ENCODE assay signal across 8 mouse cellular contexts in the genomic region with DNA sequence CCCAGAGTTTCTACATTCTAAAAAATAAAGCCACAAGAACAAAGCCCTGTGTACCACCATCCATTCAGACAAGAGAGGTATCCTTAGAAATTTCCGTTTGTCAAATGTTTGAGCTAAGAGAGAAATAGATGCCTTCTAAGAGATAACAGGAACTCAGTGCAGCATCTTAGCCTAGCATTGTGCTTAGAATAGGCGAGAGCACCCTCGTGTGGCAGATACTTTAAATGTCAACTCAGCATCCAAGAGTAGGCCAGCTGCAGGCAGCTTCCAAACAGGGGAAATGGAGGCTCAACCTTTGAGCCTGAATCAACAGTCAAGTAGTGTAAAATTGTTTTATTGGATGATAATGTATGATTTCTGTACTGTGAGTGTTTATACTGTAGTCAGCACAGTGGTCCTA. TPM values are rescaled to one million over a fixed set of nuclear protein-coding genes. Genes with fewer than 3 reads are reported as not detected.
A peak's percentile ranks its signal among the peaks of the same experiment; 100 is the strongest.
DNase-seq lines count a peak whose midpoint lies in the region; ATAC-seq and TF ChIP-seq lines count a peak whose summit lies in the region.

No protein-coding gene starts in this region.

- H3K36me3 ChIP-seq in hindbrain, postnatal 0 days (ENCODE audit: insufficient read depth, low read length): no peaks in the 10 kb centered on the region
- no peaks in the 10 kb centered on the region for H3K36me3 ChIP-seq in midbrain, embryonic 13.5 days

- peak; percentile 86 for TF ChIP-seq CTCF in hindbrain, postnatal 0 days (IDR thresholded peaks at IDR 0.05; ENCODE audit: low read depth)

- H3K9me3 ChIP-seq in hindbrain, postnatal 0 days (ENCODE audit: low read length): no peaks in the 10 kb centered on the region
- no peaks in the 10 kb centered on the region for H3K9me3 ChIP-seq in midbrain, embryonic 13.5 days

- intact Hi-C loops in left cerebral cortex, postnatal 10 days (cut with DNase I): loop anchor here (2.0 to 5.0 kb wide), 2 partner anchors 248 to 532 kb away; partner anchors contain the start of gene Thbd

- ATAC-seq in hindbrain, postnatal 0 days: peak; percentile 87
- peak; percentile 68 for ATAC-seq in midbrain, embryonic 13.5 days

- no peak overlapping the region for H3K4me2 ChIP-seq in hindbrain, postnatal 0 days (ENCODE audit: low read depth, low read length)
- no peak overlapping the region for H3K4me2 ChIP-seq in midbrain, embryonic 13.5 days (replicated peaks)

- H3K9ac ChIP-seq in hindbrain, postnatal 0 days (replicated peaks; ENCODE audit: low read length): no peak overlapping the region
- no peak overlapping the region for H3K9ac ChIP-seq in midbrain, embryonic 13.5 days (replicated peaks)

- no peaks in the 10 kb centered on the region for H3K4me1 ChIP-seq in hindbrain, postnatal 0 days (ENCODE audit: insufficient read depth, low read length)
- peaks cover 14% of the 10 kb centered on the region for H3K4me1 ChIP-seq in midbrain, embryonic 13.5 days (replicated peaks)

- DNase-seq in ovary, postnatal 14 days (ENCODE audit: low spot score): peak; percentile 54
- DNase-seq in ovary, postnatal 10 days (ENCODE audit: low spot score): no peak
- DNase-seq in cerebellum, adult 9-10 months: peak; percentile 30
- peak; percentile 52 to 73 for DNase-seq in frontal cortex, postnatal 14 days (ENCODE audit: low spot score in 2 of 2)
- peak; percentile 87 for DNase-seq in hindbrain, postnatal 0 days (ENCODE audit: low spot score)
- DNase-seq in left cerebral cortex, postnatal 10 days (ENCODE audit: extremely low spot score in 1 of 2, low spot score in 2 of 2): peak; percentile 72 to 73
- peak; percentile 20 to 50 for DNase-seq in spleen, postnatal 14 days (ENCODE audit: low spot score in 2 of 2)

- H3K4me3 ChIP-seq in hindbrain, postnatal 0 days (ENCODE audit: low read length): no peak overlapping the region
- H3K4me3 ChIP-seq in midbrain, embryonic 13.5 days (replicated peaks): no peak overlapping the region

- 3% methylated on average over 3 of the region's 3 CpGs for WGBS in hindbrain, postnatal 0 days
- 2% methylated on average over 3 of the region's 3 CpGs for WGBS in midbrain, embryonic 13.5 days

- no peak overlapping the region for H3K27ac ChIP-seq in hindbrain, postnatal 0 days
- no peak overlapping the region for H3K27ac ChIP-seq in midbrain, embryonic 13.5 days

- no peaks in the 10 kb centered on the region for H3K27me3 ChIP-seq in hindbrain, postnatal 0 days (ENCODE audit: insufficient read depth, low read length)
- 0 out of 2 replicates have a peak, but pooled peaks cover 4% of the 10 kb centered on the region for H3K27me3 ChIP-seq in midbrain, embryonic 13.5 days

RNA-seq across cellular contexts. Expression of gene Nxt1, which starts 17.4 kb away (rescaled TPM):
- 22.9 and 35.3 TPM in 2 replicates for total RNA-seq in hindbrain, postnatal 0 days (2014; rRNA removed)
- polyA plus RNA-seq in hindbrain, postnatal 0 days (2015; fragmentation: Nextera tagmentation; extraction: Ambion mirVana): 34.0 and 37.8 TPM in 2 replicates
- 10 to 100 TPM in 1 of 2 experiments, 1 to 10 TPM in 1; 9.0 to 10.9 TPM for total RNA-seq in left cerebral cortex, postnatal 10 days (2021)
- 64.0 and 65.3 TPM in 2 replicates for polyA plus RNA-seq in midbrain, embryonic 13.5 days (2015; fragmentation: Nextera tagmentation; extraction: Ambion mirVana)

RNA-seq across cellular contexts. Expression of gene Gzf1, which starts 25.9 kb away (rescaled TPM):
- total RNA-seq in hindbrain, postnatal 0 days (2014; rRNA removed): 21.4 and 24.1 TPM in 2 replicates
- 15.5 and 17.3 TPM in 2 replicates for polyA plus RNA-seq in hindbrain, postnatal 0 days (2015; fragmentation: Nextera tagmentation; extraction: Ambion mirVana)
- total RNA-seq in left cerebral cortex, postnatal 10 days (2021): 10 to 100 TPM; 23.5 to 23.6 TPM
- polyA plus RNA-seq in midbrain, embryonic 13.5 days (2015; fragmentation: Nextera tagmentation; extraction: Ambion mirVana): 17.6 and 17.8 TPM in 2 replicates
